Mouse (Mus musculus) urinary bladder, postnatal 10 days (tissue): Measurements from ENCODE around the gene Rfc5.

Experiments used
- DNase-seq: peaks from one replicate; pipeline ENCODE4 v3.0.0; 2022; ENCODE audit warnings: low spot score

The Rfc5 gene

GRCm38 (mm10) chr5:117374372-117375049 lies 14.3 kb downstream of the Rfc5 start:
- no peak for DNase-seq

DNA sequence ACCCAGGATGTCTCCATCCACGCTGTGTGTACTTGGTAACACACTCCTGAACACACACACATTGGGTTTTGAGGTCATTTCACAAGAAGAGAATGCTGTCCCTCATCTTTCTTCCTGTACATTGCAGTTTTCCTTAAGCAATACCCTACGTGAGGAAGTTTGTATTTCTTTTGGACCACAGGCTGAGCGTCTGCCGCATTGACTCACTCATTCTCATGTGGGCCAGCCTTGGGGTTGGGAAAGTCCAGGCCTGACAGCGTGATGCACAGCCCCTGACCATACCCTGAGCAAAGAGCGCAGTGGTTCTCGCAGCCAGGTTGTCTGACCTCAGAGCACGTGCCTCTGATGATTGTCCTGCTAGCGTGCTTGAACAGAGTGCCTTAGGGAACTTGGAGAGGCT lies 15.4 kb downstream of the Rfc5 start:
- DNase-seq = no peak

GRCm38 (mm10) chr5:117370592-117370991 lies 18.3 kb downstream of the Rfc5 start:
- DNase-seq = no peak

DNA sequence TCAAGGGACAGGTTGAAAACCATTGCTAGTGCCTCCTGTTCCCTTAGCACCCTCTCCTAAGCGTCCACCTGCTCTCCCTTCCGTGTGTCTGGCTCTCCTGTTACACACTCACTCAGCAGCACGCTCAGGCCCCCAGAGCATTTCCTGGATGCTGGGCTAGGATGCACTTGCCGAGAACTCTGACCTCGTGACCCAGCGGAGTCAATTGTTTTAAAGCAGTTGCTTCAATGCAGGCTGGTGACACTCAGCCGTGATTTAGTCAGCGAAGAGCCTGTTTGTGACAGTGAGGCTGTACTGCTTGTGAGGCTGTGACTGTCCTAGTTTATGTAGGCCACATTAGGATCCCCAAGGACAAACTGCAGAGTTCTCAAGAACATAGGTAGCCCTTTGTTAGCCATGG lies 21.6 kb downstream of the Rfc5 start:
- no peak for DNase-seq

GRCm38 (mm10) chr5:117365904-117366561 lies 22.8 kb downstream of the Rfc5 start:
- no peak for DNase-seq

DNA sequence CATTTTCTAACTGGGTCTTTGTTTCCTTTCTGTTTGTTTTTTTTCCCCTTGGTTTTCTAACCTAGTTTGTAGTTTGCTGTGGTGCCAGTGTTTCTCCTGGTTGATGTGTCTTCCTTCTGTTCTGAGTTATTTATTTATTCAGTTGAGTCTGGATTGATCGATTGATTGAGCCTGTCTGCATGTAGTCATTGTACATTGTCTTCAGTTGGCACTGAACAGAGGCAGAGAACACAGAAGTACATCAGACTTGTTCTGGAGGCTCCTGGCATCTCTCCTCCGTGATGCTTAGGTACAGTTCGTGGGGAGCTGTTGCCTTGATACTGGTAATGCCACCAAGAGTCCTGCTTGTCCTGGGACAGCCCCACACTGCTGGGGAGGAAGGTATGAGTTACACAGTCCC lies 24.0 kb downstream of the Rfc5 start:
- DNase-seq = no peak

DNA sequence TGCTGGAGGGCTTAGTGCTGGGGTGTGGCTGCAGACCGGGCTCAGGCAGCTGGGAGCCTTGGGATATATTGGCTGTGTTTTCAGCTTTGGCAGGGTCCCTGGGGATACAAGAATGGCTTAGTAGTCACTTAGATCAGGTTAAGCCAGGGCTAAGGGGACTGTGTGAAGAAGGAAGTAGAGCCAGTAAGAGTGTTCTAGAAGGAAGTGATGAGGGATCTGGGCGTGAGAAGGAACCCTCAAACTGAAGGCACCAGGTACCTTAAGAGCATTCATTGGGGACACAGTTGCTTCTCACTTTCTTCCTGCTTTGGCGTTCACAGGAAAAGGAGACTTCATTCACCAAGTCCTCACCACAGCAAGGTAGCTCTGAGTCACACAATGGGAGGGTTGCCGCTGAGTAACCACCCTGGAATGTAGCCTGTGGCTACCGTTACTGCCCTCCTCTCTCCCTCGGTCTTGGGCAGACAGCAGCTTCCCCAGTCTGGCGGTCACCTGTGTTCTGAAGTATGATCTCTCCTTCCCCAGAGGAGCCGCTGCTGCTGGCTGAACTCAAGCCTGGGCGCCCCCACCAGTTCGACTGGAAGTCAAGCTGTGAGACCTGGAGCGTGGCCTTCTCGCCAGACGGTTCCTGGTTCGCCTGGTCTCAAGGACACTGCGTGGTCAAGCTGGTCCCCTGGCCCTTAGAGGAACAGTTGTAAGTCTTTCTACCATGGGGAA lies 25.6 kb downstream of the Rfc5 start:
- DNase-seq = no peak

DNA sequence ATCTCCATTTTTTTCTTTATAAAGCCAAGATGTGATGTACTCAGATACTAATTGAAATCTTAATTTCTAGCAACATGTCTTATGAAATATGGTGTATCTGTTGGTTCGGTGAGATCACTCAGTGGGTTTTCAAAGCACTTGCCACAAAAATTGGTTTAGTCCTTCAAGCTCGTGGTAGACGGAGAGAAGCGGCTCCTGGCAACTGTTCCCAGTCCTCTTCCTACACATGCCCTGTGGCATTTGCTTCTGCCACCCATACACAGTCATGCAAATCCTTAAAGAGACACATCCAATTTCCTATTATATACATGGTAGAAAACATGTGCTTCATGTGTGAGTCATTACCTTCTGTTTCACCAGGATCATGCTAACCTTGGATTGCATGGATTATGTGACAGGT lies 27.3 kb downstream of the Rfc5 start:
- no peak for DNase-seq

DNA sequence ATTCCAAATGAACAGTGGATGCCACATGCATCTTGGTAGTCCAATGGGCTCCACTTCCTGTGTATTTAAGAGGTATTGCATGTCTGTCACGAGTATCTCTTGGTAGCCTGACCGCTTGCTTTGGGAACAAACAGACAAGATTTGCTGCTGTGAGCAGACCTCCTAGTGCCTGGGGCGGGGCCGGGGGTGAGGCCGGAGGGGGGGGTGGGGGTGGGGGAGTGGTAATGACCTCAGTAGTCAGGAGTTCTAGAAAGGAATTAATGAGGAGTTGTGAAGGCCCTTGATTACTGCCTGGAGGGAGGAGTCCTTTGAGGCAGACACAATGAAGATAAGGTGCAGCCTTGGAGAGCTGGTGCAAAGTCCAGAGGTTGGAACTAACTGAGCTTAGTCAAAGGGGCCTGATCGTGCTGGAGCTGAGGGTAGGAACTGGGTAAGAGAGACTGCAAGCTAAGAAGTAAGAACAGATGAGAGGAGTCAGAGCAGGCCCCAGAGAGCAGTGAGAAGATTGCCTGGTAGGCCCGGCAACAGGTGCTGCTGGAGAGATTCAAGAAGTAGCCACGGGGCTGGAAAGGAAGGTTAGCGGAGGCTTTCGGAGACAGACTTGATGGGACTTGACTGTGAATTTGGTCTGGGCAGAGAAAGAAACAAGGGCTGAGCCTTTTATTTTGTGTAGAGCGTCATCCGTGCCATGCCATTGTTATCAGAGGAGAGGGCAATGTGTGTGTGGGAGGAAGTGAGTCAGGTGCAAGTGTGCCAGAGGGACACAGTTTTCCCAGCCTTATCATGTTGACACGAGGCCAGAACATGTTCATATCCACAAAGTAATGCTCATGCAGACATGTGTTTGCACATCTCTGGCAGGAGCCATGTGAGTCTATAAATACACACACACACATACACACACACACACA lies 28.0 kb downstream of the Rfc5 start:
- no peak for DNase-seq

DNA sequence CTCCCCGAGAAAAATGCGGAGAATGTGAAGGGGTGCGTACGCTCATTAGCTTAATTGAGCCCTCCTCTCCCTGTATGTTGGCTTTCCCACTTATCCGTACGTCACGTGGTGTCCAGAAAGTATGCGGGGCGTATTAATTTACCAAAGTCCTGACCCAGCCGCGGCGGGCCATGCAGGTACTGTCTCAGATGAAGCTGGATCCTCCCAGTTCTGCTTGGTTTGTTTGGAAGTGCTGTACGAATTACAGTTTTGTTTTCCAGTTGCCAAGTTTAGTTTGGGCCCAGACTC lies 28.7 kb downstream of the Rfc5 start:
- DNase-seq = no peak

GRCm38 (mm10) chr5:117359497-117360227 lies 29.2 kb downstream of the Rfc5 start:
- no peak for DNase-seq

GRCm38 (mm10) chr5:117358725-117359124 lies 30.1 kb downstream of the Rfc5 start:
- DNase-seq = peak; percentile 52

GRCm38 (mm10) chr5:117358248-117358630 lies 30.6 kb downstream of the Rfc5 start:
- no peak for DNase-seq

- no peak for DNase-seq
Observed at GRCm38 (mm10) chr5:117357478-117358247, 31.2 kb downstream of the Rfc5 start.

DNA sequence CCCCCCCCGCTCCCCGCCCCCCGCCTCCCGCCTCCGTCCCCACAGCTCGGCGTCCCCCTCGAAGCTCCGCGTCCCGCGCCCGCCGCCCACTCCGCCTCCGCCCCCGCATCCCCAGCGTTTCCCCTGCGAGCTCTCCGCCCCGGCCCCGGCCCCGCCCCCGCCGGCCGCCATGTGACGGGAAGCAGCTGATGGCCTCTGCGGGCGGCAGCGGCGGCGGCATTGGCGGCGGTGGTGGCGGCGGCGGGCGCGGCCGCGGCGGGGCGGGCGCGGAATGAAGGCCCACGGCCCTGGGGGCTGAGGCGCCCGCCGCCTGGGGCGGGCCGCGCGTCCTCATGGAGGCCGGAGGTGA lies 31.7 kb downstream of the Rfc5 start, which contains the start of gene Wsb2:
TSS of gene Wsb2 (plus strand) at position 176 of the 349 bp plus-strand sequence.
- DNase-seq = peak; percentile 60

DNA sequence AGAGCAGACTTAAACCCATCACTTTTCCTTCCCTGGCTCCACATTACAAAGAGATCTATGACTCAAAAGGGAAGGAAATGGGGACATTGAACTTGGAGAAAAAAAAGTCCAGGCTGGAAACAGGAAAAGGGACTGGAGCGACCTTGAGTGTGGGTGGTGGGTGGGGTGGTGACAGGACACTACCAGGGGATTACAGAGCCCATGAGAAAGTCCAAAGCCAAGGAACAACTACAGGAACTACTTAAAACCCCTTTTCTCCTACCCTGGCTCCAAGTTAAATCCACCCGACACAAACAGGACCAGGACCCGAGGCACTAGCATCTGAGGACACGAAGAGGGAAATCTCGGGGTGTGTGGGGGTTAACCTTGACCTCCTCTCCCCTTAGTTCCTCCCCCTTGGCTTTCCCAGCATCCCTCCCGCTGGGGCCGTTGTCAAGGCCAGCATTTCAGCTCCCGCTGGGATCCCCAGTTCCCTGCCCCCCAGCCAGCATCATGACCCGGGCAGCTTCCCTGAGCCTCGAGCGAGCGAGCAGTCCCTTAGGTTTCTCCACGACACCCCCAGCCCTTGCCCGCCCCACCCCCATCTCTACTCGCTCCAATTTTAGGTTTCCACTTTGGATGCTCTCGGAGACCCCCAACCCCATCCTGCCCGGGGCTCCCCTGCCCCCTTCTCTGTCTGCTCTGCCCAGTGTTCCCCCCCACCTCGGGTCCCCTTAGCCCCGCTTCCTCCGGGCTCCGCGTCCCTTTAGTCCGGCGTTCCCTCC lies 32.3 kb downstream of the Rfc5 start:
- DNase-seq = no peak

GRCm38 (mm10) chr5:117355648-117356303 lies 33.1 kb downstream of the Rfc5 start:
- DNase-seq = no peak

GRCm38 (mm10) chr5:117354121-117354520 lies 34.7 kb downstream of the Rfc5 start:
- DNase-seq = no peak

DNA sequence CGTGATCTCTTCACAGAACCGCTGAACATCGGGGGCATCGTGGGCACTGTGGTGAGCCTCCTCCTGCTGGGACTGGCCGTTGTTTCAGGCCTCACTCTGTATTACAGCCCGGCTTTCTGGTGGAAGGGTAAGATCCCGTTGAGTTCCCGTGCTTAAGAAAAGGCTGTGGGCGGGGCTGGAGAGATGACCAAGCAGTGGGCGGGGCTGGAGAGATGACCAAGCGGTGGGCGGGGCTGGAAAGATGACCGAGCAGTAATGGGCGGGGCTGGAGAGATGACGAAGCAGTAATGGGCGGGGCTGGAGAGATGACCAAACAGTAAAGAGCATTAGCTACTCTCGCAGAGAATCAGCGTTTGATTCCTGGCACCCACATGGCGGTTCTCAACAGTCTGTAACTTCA lies 40.6 kb downstream of the Rfc5 start:
- peak; percentile 32 for DNase-seq

DNA sequence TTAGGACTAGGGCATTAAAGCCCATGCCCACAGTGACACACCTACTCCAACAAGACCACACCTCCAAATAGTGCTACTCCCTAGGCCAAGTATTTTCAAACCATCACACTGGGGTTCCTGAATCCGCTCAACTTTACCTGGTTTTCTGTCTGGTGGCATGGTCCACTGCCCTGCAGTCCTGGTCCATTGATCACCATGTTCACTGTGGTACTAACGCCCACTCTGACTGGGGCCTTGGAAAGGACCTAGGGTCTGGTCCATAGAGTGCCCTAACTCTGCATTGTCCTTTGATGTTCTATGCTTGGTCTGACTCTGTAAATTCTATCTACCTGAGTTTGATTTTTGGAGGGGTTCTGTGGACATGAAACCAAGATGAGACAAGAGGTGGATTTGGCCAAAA lies 41.0 kb downstream of the Rfc5 start:
- DNase-seq = no peak
